Mouse (Mus musculus) CH12.LX (cell line): ENCODE measurements at regions not wholly inside any gene's neighbourhood (a gene's known extent, or its start where the extent isn't known, plus 50 kb on each side); places are given as distances from the start of the nearest gene placed in this dataset.

Source experiments
- DNase-seq: peaks from one replicate; pipeline ENCODE4 v3.0.0-alpha.2; 2013; ENCODE audit errors: extremely low read depth
- H3K27ac ChIP-seq: 2 replicates; pipeline ENCODE4 v1.5.1; 2012; ENCODE audit warnings: low read depth, mild to moderate bottlenecking, control low read depth, moderate library complexity; ENCODE audit not compliant: insufficient read depth
- H3K27me3 ChIP-seq: replicated peaks from 2 replicates; pipeline ENCODE3; 2012; ENCODE audit warnings: inconsistent platforms
- H3K36me3 ChIP-seq, 2 experiments: replicated peaks in 1 of 2; 2 replicates each; pipeline versions ENCODE3 to v1.6.1; 2012; ENCODE audit warnings: inconsistent platforms in 1 of 2, low read length in 1 of 2, mild to moderate bottlenecking in 1 of 2, mixed read lengths in 1 of 2, moderate library complexity in 1 of 2; ENCODE audit not compliant: control insufficient read depth in 1 of 2, insufficient read depth in 1 of 2
- H3K4me1 ChIP-seq, 2 experiments: 2 replicates each; pipeline ENCODE4 v1.6.1; 2012; ENCODE audit warnings: inconsistent platforms in 1 of 2, moderate library complexity in 1 of 2; ENCODE audit not compliant: insufficient read depth in 2 of 2, control insufficient read depth in 1 of 2
- H3K4me2 ChIP-seq: 2 replicates; pipeline ENCODE4 v1.6.1; 2012; ENCODE audit warnings: low read depth, mild to moderate bottlenecking, control low read depth; ENCODE audit not compliant: poor library complexity, insufficient read depth, severe bottlenecking
- H3K4me3 ChIP-seq, 3 experiments: fragments of 150-350 bp in 1 of 3; sonication (generic) in 1 of 3; replicated peaks in 1 of 3; 2 replicates each; pipeline versions ENCODE3 to v1.5.1; 2011 to 2012; ENCODE audit warnings: low read depth in 2 of 3, low read length in 2 of 3, mild to moderate bottlenecking in 2 of 3, moderate library complexity in 2 of 3, control low read depth in 1 of 3, improper control_type of control experiment in 1 of 3, inconsistent platforms in 1 of 3, mixed read lengths in 1 of 3; ENCODE audit not compliant: poor library complexity in 1 of 3
- H3K79me2 ChIP-seq: replicated peaks from 2 replicates; pipeline ENCODE4 v1.6.1; 2012; ENCODE audit warnings: mild to moderate bottlenecking, moderate library complexity; ENCODE audit not compliant: control insufficient read depth, poor library complexity, insufficient read depth, severe bottlenecking; ENCODE audit errors: extremely low read depth
- H3K9ac ChIP-seq: 2 replicates; pipeline ENCODE4 v1.6.1; 2012; ENCODE audit warnings: low read depth, mild to moderate bottlenecking, control low read depth, moderate library complexity; ENCODE audit not compliant: insufficient read depth
- H3K9me3 ChIP-seq: replicated peaks from 2 replicates; pipeline ENCODE3; 2012; ENCODE audit warnings: low read length, inconsistent platforms, mixed read lengths
- CHD1 ChIP-seq: IDR thresholded peaks from 2 replicates; pipeline ENCODE4 v1.6.1; 2012; ENCODE audit warnings: low read depth, low read length, improper control_type of control experiment, inconsistent platforms
- ELF1 ChIP-seq: IDR thresholded peaks from 2 replicates; pipeline ENCODE4 v1.6.1; 2014; ENCODE audit warnings: low read depth, mild to moderate bottlenecking, inconsistent platforms, low read length, improper control_type of control experiment
- ETS1 ChIP-seq: conservative IDR thresholded peaks from 2 replicates; pipeline ENCODE4 v1.6.1; 2012; ENCODE audit warnings: low read depth, mild to moderate bottlenecking, inconsistent platforms, low read length, improper control_type of control experiment, moderate library complexity
- HCFC1 ChIP-seq: IDR thresholded peaks from 2 replicates; pipeline ENCODE4 v1.6.1; 2012; ENCODE audit warnings: low read depth, mild to moderate bottlenecking, inconsistent platforms, low read length, improper control_type of control experiment
- MAFK ChIP-seq: IDR thresholded peaks from 2 replicates; pipeline ENCODE4 v1.6.1; 2011; ENCODE audit warnings: low read length, improper control_type of control experiment; ENCODE audit not compliant: insufficient replicate concordance
- MAZ ChIP-seq: IDR thresholded peaks from 2 replicates; pipeline ENCODE4 v1.6.1; 2012; ENCODE audit warnings: low read depth, mild to moderate bottlenecking, inconsistent platforms, low read length, improper control_type of control experiment, moderate library complexity
- MXI1 ChIP-seq: IDR thresholded peaks from 2 replicates; pipeline ENCODE4 v1.6.1; 2011; ENCODE audit warnings: mild to moderate bottlenecking, low read depth, low read length, improper control_type of control experiment
- MYC ChIP-seq: IDR thresholded peaks from 2 replicates; pipeline ENCODE4 v1.6.1; 2011; ENCODE audit warnings: low read depth, mild to moderate bottlenecking, improper control_type of control experiment, low read length
- NRF1 ChIP-seq: IDR thresholded peaks from 2 replicates; pipeline ENCODE4 v1.6.1; 2014; ENCODE audit warnings: low read depth, mild to moderate bottlenecking, inconsistent platforms, low read length, improper control_type of control experiment, moderate library complexity
- PAX5 ChIP-seq: IDR thresholded peaks from 2 replicates; pipeline ENCODE4 v1.6.1; 2012; ENCODE audit warnings: low read length, inconsistent platforms, mixed read lengths
- RAD21 ChIP-seq: IDR thresholded peaks from 2 replicates; pipeline ENCODE4 v1.6.1; 2011; ENCODE audit warnings: low read depth, mild to moderate bottlenecking, low read length, improper control_type of control experiment, moderate library complexity
- SIN3A ChIP-seq: IDR thresholded peaks from 2 replicates; pipeline ENCODE4 v1.6.1; 2012; ENCODE audit warnings: low read length, improper control_type of control experiment, inconsistent platforms
- SMC3 ChIP-seq: IDR thresholded peaks from 2 replicates; pipeline ENCODE4 v1.6.1; 2011; ENCODE audit warnings: low read depth, low read length, improper control_type of control experiment
- TCF12 ChIP-seq: IDR thresholded peaks from 2 replicates; pipeline ENCODE4 v1.6.1; 2014; ENCODE audit warnings: low read depth, mild to moderate bottlenecking, inconsistent platforms, low read length, improper control_type of control experiment
- USF1 ChIP-seq: IDR thresholded peaks from 2 replicates; pipeline ENCODE4 v1.6.1; 2014; ENCODE audit warnings: low read depth, mild to moderate bottlenecking, inconsistent platforms, low read length, improper control_type of control experiment
- USF2 ChIP-seq: conservative IDR thresholded peaks from 2 replicates; pipeline ENCODE4 v1.6.1; 2011; ENCODE audit warnings: low read depth, low read length, improper control_type of control experiment
- ZNF384 ChIP-seq: IDR thresholded peaks from 2 replicates; pipeline ENCODE4 v1.6.1; 2012; ENCODE audit warnings: low read depth, low read length, improper control_type of control experiment, inconsistent platforms
- dilution Hi-C: fragments of 300-500 bp; cut with MboI; formaldehyde crosslinking; loops from 2 replicates; pipeline ENCODE4 v1.14.3; 2020; ENCODE audit warnings: low sequenced_read_pairs; ENCODE audit not compliant: extremely low pct_unique_long_range_greater_than_20kb, extremely low pct_ligation_motif_present
- in situ Hi-C: fragments of 300-500 bp; cut with MboI; formaldehyde crosslinking; loops from 3 replicates; pipeline ENCODE4 v1.14.3; 2019; ENCODE audit warnings: low sequenced_read_pairs, low pct_ligation_motif_present, low pct_unique_long_range_greater_than_20kb, mixed read lengths

DNA sequence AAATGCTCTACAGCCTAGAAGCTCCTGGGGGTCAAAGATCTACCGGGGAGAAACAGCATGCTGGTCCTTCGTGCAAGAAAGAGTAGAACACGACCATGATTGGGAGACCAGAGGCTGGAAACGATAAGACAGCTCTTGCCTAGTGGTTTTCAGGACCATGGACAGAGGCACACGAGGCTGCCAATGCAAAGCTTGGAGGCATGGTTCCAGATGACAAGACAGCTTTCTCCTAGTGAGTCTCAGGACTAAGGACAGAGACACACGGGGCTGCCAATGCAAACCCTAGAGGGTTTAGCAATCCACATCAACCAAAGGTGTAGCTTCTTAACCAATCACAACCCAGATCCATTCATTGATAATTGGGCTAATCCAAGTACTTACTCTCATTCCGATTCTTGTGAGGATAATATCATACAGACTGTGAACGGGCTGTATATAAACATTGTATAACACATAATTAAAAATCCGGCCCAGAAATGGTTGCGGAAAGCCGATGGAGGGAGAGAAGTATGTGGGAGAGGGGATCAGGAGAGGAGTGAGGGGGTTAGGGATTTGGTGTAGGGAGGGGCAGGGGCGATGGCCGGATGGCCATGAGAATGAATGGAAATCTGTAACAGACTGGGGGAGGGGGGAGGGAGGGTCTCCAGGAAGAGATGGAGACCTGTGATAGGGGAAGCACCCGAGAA lies 114.1 kb upstream of the Gm6793 start:
- no peaks in the 10 kb centered on the region for H3K4me1 ChIP-seq
- H3K9ac ChIP-seq, result no peak overlapping the region
- H3K27ac ChIP-seq, result no peak overlapping the region
- no peaks in the 10 kb centered on the region for H3K36me3 ChIP-seq
- dilution Hi-C loops, result no loop called here
- no peaks in the 10 kb centered on the region for H3K27me3 ChIP-seq
- peaks cover 54% of the 10 kb centered on the region for H3K9me3 ChIP-seq
- no peak overlapping the region for H3K4me2 ChIP-seq
- no peak for TF ChIP-seq ETS1
- TF ChIP-seq MAFK, result no peak
- TF ChIP-seq CHD1, result no peak
- TF ChIP-seq USF1, result no peak
- TF ChIP-seq RAD21, result no peak
- TF ChIP-seq MYC, result no peak
- no peak for TF ChIP-seq USF2
- TF ChIP-seq PAX5, result no peak
- no peak for TF ChIP-seq MAZ
- TF ChIP-seq ZNF384, result no peak
- no peak for TF ChIP-seq TCF12
- no peak for TF ChIP-seq SMC3
- TF ChIP-seq MXI1, result no peak
- TF ChIP-seq SIN3A, result no peak
- TF ChIP-seq HCFC1, result no peak
- no peak for TF ChIP-seq ELF1
- TF ChIP-seq, all 38 proteins: peak for 0
- H3K79me2 ChIP-seq, result no peaks in the 10 kb centered on the region
- H3K4me3 ChIP-seq, result no peak overlapping the region
- peak; percentile 4 for DNase-seq
- in situ Hi-C loops, result no loop called here

DNA sequence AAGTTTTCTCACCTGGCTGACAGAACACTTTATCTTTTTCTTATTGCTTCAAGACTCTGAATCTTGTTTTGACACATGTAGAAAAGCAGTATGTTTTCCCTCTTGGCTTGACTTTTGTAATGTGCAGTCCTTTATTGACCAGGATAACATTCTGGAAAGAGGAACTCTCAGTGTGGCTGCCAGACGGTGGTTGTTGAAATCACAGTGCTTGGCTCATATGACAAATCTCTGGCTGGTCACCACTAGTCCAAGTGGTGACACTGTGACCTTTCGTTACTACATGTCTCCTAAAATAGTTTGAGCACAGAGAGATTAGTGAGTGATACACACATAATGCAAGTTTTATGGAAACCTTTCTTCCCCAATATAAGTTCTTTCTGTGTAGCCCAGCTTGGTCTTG lies 97.1 kb upstream of the Gm6793 start:
- in situ Hi-C loops, result no loop called here
- Histone ChIP-seq H3K4me1 (no peaks in the 10 kb centered on the region), H3K9ac (no peak overlapping the region), H3K4me2 (no peak overlapping the region), H3K9me3 (peaks cover 5% of the 10 kb centered on the region), H3K4me3 (no peak overlapping the region), H3K27ac (no peak overlapping the region), H3K36me3 (no peaks in the 10 kb centered on the region), H3K79me2 (no peaks in the 10 kb centered on the region), H3K27me3 (peaks cover 13% of the 10 kb centered on the region)
- TF ChIP-seq USF1 (no peak), NRF1 (no peak)
- DNase-seq, result no peak
- dilution Hi-C loops, result no loop called here
